Mouse (Mus musculus): Measurements from ENCODE around the gene Gm20489.
A peak's percentile ranks its signal among the peaks of the same experiment; 100 is the strongest.

Gene Gm20489

GRCm38 (mm10) chrX:101268755-101269124 is at the start of gene Gm20489:
Gene Gm20489 (minus strand): TSS chrX:101269023.
- no peak for DNase-seq (ENCODE audit: low read depth in 1 of 2, low spot score in 2 of 2)

DNA sequence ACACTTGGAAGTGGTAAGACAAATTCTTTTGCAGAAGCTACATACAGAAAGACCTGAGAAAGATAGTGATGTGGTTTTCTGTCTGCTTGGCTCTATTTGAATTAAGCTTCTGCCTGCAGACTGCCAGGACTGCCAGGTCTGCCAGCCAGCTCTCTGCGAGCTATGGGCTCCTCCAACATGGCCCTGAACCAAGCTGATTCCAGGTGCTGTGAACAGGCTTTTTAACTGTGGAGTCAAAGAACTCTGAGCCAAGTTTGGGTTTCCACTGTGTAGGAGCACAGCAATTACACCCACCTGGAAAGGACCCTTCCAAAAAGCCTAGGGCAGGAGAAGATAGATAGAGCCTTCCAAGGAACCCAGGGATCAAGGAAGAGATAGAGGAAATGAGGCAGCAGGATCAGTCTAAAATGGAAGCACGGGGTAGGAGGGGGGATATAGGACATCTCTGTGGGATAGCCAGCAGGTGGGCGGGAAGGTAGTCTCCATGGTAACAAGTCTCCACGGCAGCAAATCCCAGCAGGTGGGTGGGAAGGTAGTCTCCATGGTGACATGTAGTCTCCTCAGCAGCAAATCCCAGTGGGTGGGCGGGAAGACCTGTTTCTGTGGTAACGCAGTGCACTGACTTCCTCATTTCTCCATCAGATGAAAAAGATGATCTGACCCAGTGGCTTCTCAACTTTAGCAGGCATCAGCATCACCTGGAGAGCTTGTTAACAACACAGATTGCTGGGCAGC is 45.0 kb upstream of the Gm20489 start:
- DNase-seq (ENCODE audit: low read depth in 1 of 2, low spot score in 2 of 2), result no peak

DNA sequence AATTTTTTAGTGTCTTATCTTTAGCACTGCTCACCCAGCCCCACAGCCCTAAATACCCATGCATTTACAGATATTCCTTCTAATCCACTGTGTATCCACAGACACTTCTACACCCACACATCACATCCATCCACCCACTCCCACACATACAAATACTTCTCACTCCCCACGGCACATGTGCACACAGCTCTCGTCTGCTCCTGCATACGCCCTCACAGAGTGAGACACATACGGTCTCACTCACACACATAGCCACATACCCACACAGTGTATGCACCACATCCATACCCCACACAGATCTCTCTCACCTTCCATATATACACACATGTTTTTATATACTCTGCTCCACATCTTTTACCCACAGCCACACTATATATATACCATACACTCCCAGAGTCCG is 40.5 kb upstream of the Gm20489 start:
- DNase-seq (ENCODE audit: low read depth in 1 of 2, low spot score in 2 of 2), result no peak

- DNase-seq (ENCODE audit: low read depth in 1 of 2, low spot score in 2 of 2), result no peak
These were observed 35.8 kb upstream of the Gm20489 start for GRCm38 (mm10) chrX:101304646-101305045.

DNA sequence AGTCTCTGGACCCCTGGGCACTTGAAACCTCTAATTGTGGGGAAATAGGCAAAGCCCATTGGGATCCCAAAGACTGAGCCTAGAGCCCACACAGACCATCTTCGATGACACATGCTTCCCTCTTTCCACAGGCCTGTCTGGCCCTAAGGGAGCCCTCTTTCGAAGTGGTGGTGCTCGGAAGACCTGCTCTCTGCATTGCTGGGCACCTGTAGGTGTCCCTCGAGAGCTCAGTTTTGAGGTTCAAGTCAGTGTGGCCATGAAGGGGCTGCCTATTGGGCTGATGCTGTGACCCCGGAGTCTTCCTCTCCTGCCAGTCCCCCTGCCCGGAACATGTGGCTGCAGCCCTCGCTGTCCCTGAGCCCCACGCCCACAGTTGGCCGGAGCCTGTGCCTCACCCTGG is 32.8 kb upstream of the Gm20489 start:
- DNase-seq (ENCODE audit: low read depth in 1 of 2, low spot score in 2 of 2), result no peak

- DNase-seq (ENCODE audit: low read depth in 1 of 2, low spot score in 2 of 2), result no peak
These were observed 31.7 kb upstream of the Gm20489 start for GRCm38 (mm10) chrX:101300427-101301030.

DNA sequence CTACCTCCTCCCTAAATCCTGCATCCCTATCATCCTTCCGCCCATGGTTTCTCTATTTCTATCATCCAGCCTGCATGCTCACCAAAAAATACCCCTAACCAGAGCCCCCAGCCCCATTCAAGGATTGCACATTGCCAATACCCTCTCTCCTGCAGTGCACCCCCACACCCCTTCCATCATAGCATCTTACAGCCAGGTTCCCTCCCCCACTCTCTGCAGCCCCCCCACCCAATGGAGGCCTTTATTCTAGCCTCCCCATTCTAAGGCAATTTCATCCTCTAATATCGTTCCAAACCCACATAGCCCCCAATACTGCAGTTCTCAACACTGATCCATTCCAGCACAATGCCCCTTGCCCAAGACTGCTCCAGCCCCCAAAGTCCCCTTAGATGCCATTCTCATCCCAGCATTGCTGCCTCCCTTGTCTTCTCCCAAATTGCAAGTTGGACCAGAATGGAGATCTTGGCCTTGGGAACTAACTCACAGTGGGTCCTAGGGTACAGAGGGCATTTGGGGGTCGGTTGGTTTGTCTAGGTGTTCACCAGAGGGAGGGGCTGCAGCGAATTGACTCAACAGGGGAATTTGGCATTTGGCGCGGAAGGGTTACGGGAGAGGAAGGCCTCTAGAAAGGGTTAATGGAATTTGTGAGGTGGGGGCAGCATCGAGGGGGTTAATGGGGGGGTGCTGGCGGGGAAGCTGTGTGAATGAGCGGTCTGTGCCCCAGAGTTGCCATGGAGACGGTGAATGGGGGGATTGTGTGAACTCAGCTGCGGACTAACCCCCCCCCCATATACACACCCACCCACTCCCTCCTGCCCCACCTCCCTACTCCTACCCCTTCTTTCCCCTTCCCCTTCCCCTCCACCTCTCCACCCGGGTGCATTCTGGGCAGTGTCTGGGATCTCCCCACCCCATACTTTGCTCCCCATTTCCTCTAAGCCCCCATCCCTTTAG is 30.9 kb upstream of the Gm20489 start:
- DNase-seq (ENCODE audit: low read depth in 1 of 2, low spot score in 2 of 2), result no peak

DNA sequence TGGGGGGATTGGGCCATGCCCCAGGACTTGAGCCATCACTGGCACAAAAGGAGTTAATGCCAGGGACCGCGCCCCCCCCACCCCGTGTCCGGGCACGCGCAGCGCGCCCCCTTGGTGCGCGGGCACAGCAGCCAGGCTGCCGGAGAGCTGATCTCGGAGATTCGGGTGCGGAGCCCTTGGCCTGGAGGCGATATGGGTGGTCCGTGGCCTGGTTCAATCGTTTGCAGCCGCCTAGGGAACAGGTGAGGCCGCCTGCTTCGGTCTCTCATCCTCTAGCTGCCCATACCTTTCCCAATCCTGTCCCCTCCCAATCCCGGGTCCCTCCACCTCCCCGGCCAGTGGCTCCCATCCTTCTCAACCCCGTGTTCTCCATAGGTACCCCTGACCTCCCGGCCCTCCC is 30.2 kb upstream of the Gm20489 start, which contains the start of gene Nlgn3:
Gene Nlgn3, plus strand, starts transcription at position 114 of the 400 bp plus-strand sequence.
- no peak for DNase-seq (ENCODE audit: low read depth in 1 of 2, low spot score in 2 of 2)

- DNase-seq (ENCODE audit: low read depth in 1 of 2, low spot score in 2 of 2), result no peak
These were observed 21.3 kb upstream of the Gm20489 start for GRCm38 (mm10) chrX:101290111-101290510.

DNA sequence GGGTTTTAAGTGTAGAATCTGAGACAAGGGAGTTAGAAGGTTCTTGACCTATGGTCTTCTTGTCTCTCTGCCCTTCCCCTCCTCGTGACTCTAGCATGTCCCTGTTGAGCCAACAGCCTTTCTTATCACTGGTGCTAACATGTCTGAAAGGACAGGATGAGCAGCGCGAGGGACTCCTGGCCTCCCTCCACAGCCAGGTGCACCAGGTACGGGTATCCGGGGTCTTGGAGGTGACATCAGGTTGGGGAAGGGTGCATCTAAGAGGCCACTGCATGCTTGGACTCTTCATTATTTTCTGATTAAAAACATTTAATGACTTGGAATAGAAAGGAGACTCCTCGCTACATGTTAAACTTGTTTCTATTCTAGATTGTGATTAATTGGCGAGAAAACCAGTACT is 20.2 kb upstream of the Gm20489 start:
- DNase-seq (ENCODE audit: low read depth in 1 of 2, low spot score in 2 of 2), result no peak

DNA sequence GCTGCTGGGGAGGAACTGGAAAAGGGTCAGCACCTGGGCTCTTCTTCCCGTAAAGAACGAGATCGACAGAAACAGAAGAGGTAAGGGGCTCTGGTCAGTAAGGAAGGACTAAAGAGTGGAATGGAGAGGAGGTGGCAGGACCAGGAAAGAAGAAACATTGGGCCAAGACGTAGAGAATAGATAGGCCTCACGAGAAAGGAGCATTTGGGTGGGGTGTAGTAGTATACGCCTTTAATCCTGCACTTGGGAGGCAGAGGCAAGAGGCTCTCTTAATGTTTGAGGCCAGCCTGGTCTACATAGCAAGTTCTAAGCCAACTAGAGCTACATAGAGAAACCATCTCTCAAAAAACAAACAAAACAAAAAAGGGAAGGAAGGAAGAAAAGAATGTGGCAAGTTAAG is 19.6 kb upstream of the Gm20489 start:
- no peak for DNase-seq (ENCODE audit: low read depth in 1 of 2, low spot score in 2 of 2)

- DNase-seq (ENCODE audit: low read depth in 1 of 2, low spot score in 2 of 2), result no peak
These were observed 18.7 kb upstream of the Gm20489 start for GRCm38 (mm10) chrX:101287543-101287942.

DNA sequence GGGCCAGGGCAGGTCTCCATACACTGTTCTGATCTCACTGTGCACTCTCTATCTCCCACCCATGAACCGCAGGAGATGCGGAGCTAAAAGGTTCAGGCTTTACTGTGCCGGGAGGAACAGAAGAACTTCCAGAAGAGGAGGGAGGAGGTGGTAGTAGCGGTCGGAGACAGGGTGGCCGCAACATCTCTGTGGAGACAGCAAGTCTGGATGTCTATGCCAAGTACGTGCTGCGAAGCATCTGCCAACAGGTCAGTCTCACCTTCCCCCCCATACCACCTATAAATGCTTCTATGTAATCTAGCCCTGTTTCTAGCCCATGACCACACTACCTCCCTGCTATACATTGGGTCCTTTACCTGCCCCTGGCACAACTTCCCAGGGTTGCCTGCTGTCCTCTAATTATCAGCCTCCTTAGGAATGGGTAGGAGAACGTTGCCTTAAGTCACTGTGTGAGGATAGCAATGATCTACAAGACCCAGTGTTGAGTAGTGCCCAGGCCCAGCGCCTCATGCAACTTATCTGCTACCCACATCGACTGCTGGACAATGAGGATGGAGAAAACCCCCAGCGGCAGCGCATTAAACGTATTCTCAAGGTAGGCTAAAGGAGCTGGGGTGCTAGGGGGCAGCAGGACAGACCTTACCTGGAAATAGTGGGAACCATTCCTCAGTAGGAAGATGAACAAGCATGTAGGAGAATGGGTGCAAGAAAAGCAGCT is 17.3 kb upstream of the Gm20489 start:
- no peak for DNase-seq (ENCODE audit: low read depth in 1 of 2, low spot score in 2 of 2)

DNA sequence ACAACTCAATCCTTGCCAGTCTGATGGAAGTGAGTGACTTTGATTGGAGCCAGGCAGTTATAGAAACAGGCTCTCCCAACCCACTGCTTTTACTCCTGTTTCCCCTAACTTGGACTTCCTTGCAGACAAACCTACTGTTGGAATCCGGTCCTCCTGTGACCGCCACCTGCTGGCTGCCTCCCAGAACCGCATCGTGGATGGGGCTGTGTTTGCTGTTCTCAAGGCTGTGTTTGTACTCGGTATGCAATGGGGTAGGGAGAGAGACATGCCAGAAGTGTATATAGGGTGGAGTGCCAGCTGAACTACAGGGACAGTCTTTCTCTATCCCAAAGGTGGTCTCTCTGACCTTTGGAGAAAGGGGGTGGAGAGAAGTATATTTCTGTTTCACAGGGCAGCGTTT is 16.7 kb upstream of the Gm20489 start:
- peak in 1 of 2 experiments; percentile 31 for DNase-seq (ENCODE audit: low read depth in 1 of 2, low spot score in 2 of 2)

- no peak for DNase-seq (ENCODE audit: low read depth in 1 of 2, low spot score in 2 of 2)
These were observed 14.0 kb upstream of the Gm20489 start for GRCm38 (mm10) chrX:101282813-101283212.

DNA sequence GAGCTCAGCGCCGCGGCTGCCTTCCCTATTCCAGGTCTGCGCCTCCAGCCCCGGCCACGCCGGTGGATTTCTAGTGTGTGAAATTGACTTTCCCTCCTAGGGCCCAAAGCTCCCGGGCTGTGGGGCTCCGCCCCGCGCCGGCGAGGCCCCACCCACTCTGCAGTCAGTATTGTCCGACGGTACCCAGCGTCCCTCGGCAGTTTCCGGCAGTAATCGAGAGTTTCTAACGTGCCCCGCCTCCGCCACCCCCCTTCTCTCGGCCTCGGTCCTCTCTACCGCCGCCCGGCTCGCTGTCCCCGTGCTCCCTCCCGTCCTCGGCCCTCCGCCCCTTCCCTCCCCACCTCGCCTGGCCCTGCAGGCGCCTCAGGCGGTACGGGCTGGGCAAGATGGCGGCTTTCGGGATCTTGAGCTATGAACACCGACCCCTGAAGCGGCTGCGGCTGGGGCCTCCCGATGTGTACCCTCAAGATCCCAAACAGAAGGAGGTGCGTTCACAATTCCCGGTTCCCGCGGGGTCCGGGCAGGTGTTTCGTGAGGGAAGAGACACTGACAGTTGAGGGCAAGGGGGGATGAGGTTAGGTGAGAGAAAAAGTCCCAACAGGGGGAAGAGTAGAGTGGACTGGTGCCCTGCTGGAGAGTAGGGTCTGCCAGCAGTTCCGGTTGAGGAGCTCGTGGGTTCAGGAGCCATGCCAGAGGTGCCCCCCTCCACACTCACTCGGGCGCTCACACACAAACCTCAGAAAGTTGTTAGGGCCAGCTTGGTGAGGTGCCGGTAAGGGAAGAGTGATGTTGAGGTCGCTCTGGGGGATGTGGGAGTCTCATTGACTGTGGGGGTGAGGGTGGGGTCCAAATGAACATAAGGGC is 5.3 kb upstream of the Gm20489 start, which contains the start of gene Med12:
Gene Med12, plus strand, starts transcription at position 156 of the 864 bp plus-strand sequence.
- peak; percentile 53 to 78 for DNase-seq (ENCODE audit: low read depth in 1 of 2, low spot score in 2 of 2)

DNA sequence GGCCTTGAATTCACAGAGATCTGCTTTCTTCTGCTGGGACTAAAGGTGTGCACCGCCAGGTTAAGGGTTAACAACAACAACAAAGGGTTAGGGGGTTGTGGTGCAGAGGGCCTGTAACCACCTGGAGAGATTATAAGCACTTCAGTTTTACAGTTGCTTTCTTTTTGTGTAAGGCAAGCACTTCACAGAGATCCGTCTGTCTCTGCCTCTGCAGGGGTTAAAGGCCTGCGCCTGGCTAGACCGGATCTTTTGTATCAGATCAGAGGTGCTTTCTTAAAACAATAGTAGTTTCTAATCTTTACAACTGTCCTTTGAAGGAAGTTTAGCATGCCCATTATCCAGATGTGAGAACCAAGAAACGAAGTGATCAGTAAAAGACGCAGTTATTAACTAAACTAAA is 4.6 kb upstream of the Gm20489 start:
- no peak for DNase-seq (ENCODE audit: low read depth in 1 of 2, low spot score in 2 of 2)

- peak in 1 of 2 experiments; percentile 34 for DNase-seq (ENCODE audit: low read depth in 1 of 2, low spot score in 2 of 2)
These were observed 633 bp downstream of the Gm20489 start, which contains the start of gene Il2rg for GRCm38 (mm10) chrX:101268025-101268754. Gene Il2rg (minus strand): TSS chrX:101268255.

DNA sequence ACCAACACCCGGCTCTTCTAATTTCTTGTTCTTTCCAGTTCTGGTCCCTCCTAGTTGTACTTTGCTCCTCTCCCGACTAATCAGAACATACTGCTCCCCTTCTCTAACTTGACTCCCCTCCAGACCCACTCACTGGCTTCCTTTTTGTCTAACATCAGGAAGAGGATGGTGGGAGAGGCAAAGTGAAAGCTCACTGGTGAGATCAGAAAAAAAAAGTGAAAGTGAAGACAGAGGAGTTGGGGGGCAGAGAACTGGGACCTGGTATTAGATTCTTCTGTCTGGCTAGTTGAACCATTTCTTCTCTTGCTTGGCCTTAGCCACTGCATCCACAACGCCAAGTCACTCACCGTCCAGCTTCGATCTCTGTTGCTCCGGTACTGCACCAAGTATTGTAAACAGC is 2.2 kb downstream of the Gm20489 start:
- no peak for DNase-seq (ENCODE audit: low read depth in 1 of 2, low spot score in 2 of 2)
